Mouse (Mus musculus) cerebellum, adult 9-10 months (tissue): ENCODE measurements at regions not wholly inside any gene's neighbourhood (a gene's known extent, or its start where the extent isn't known, plus 50 kb on each side); places are given as distances from the start of the nearest gene placed in this dataset.

Source experiments
- DNase-seq: peaks from one replicate; pipeline ENCODE4 v3.0.0; 2022

- DNase-seq = no peak
Measured at GRCm38 (mm10) chr3:35688111-35688510, 65.8 kb upstream of the Atp11b start.

GRCm38 (mm10) chr3:35688781-35689180 lies 65.1 kb upstream of the Atp11b start:
- DNase-seq = peak; percentile 49

- peak; percentile 71 for DNase-seq
Measured at GRCm38 (mm10) chr3:35693039-35693438, 60.9 kb upstream of the Atp11b start.

- DNase-seq = no peak
Measured at GRCm38 (mm10) chr3:35693551-35693950, 60.4 kb upstream of the Atp11b start.

- DNase-seq = no peak
Measured at GRCm38 (mm10) chr3:35694241-35694640, 59.7 kb upstream of the Atp11b start.

GRCm38 (mm10) chr3:35695859-35696258 lies 58.0 kb upstream of the Atp11b start:
- no peak for DNase-seq

GRCm38 (mm10) chr3:35699266-35699665 lies 54.6 kb upstream of the Atp11b start:
- DNase-seq = no peak

- DNase-seq = no peak
Measured at GRCm38 (mm10) chr3:35699979-35700378, 53.9 kb upstream of the Atp11b start.

GRCm38 (mm10) chr3:35703528-35704327 lies 50.2 kb upstream of the Atp11b start:
- DNase-seq = no peak
